Mouse (Mus musculus) CD8-positive naive resting alpha-beta T cell, adult 2 months (primary cell): Measurements from ENCODE around the gene Adssl1.

ENCODE experiments used
- DNase-seq, 2 experiments: peaks; one replicate each; pipeline ENCODE4 v3.0.0; 2022; ENCODE audit warnings: low read depth in 2 of 2, low spot score in 2 of 2

Gene Adssl1

GRCm38 (mm10) chr12:112592985-112593734 lies 26.7 kb upstream of the Adssl1 start:
- DNase-seq = no peak

GRCm38 (mm10) chr12:112593951-112594915 lies 25.6 kb upstream of the Adssl1 start:
- peak; percentile 26 to 28 for DNase-seq

- DNase-seq = no peak
These were observed 24.9 kb upstream of the Adssl1 start for GRCm38 (mm10) chr12:112594989-112595388.

GRCm38 (mm10) chr12:112595626-112596025 lies 24.2 kb upstream of the Adssl1 start:
- no peak for DNase-seq

GRCm38 (mm10) chr12:112596454-112596853 lies 23.4 kb upstream of the Adssl1 start:
- no peak for DNase-seq

- DNase-seq = no peak
These were observed 22.8 kb upstream of the Adssl1 start for GRCm38 (mm10) chr12:112596891-112597500.

- no peak for DNase-seq
These were observed 22.2 kb upstream of the Adssl1 start for GRCm38 (mm10) chr12:112597618-112598017.

GRCm38 (mm10) chr12:112599198-112599597 lies 20.6 kb upstream of the Adssl1 start:
- no peak for DNase-seq

- no peak for DNase-seq
These were observed 19.8 kb upstream of the Adssl1 start for GRCm38 (mm10) chr12:112599942-112600611.

- no peak for DNase-seq
These were observed 15.8 kb upstream of the Adssl1 start for GRCm38 (mm10) chr12:112604022-112604421.

- no peak for DNase-seq
These were observed 14.9 kb upstream of the Adssl1 start for GRCm38 (mm10) chr12:112604709-112605649.

GRCm38 (mm10) chr12:112605766-112606165 lies 14.1 kb upstream of the Adssl1 start:
- DNase-seq = peak; percentile 77 to 79

- no peak for DNase-seq
These were observed 12.8 kb upstream of the Adssl1 start for GRCm38 (mm10) chr12:112606998-112607397.

GRCm38 (mm10) chr12:112609031-112609430 lies 10.8 kb upstream of the Adssl1 start:
- no peak for DNase-seq

- no peak for DNase-seq
These were observed 3.2 kb upstream of the Adssl1 start for GRCm38 (mm10) chr12:112616668-112617067.

- DNase-seq = no peak
These were observed 2.7 kb upstream of the Adssl1 start for GRCm38 (mm10) chr12:112617184-112617583.

GRCm38 (mm10) chr12:112617898-112618380 lies 1.9 kb upstream of the Adssl1 start:
- DNase-seq = peak; percentile 58 to 76

GRCm38 (mm10) chr12:112618981-112619685 lies 712 bp upstream of the Adssl1 start:
- no peak for DNase-seq
